Mouse (Mus musculus) bone marrow, adult 2 months (tissue): ENCODE results near the gene Sycp3.

Experiments used
- CTCF ChIP-seq: fragments of 200-500 bp; IDR thresholded peaks from 2 replicates; pipeline ENCODE4 v1.5.1; 2011; ENCODE audit warnings: low read length, control low read depth; ENCODE audit not compliant: control insufficient read depth, insufficient read depth
- POLR2A ChIP-seq: fragments of 200-500 bp; IDR thresholded peaks from 2 replicates; pipeline ENCODE4 v1.6.1; 2011; ENCODE audit warnings: low read depth, mild to moderate bottlenecking, control low read depth, low read length, borderline replicate concordance; ENCODE audit not compliant: control insufficient read depth

DNA sequence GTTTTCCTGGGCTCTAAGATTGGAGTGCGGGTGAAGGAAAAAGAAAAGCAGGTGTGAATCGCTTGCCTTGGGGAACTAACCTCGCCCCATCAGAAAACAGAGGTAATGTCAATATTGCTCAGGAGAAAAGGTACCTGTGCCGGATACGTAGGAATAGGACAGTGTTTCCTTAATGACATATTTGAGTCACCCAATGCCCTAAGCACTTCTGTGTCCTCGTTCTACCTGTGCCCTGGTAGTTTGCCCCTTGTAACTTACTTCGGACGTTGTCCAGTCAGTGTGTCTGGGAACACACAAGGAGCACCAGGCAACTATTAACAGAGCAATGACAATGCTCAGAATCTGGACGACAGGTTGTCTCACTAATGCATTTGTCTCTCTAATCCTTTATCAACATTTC is 52.0 kb downstream of the Sycp3 start:
- TF ChIP-seq CTCF, result no peak
- no peak for TF ChIP-seq POLR2A
